Mouse (Mus musculus): Measurements from ENCODE around the gene Lexm. TPM values are rescaled to one million over a fixed set of nuclear protein-coding genes. Genes with fewer than 3 reads are reported as not detected.
A peak's percentile ranks its signal among the peaks of the same experiment; 100 is the strongest.

Lexm gene
- total and polyA plus RNA-seq, 2 experiments from 2014 or later = not detected

DNA sequence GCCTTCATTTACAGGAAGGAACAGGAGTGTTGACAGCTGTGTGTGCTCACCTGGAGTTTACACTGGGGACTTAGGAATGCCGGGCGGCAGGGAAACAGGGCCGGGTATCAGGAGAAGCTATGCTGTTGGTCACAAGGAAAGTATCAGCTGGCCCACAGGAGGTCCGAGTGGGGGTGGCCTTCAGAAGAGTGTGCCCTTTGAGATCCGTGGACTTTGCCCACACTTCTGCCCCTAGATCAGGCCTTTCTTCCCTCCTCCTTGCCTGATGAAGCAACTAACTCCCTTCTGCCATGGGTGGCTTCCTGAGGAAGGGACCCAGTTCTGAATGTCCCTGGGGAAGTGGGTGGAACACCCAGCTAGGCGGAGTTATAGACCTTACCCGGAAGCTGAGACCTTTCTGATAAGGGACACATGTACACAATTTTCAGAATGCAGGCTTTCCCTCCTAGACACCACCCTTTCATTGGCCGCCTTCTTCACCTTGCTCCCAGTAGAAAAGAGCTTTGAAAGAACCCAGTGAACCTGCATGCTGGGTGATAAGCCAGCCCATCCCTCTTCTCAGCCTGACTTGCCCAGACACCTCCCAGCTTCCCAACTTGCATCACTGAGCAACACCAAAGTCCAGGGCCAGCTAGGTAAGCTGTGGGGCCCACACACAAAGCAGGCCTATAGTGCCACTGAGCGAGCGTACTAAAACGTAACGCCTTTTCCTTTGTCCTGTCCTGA, 34.5 kb downstream of the Lexm start:
- no peak overlapping the region for H3K27ac ChIP-seq (ENCODE audit: low read depth)
- peaks cover 22% of the 10 kb centered on the region for H3K4me1 ChIP-seq (ENCODE audit: control insufficient read depth, insufficient read depth)
- H3K36me3 ChIP-seq (replicated peaks; ENCODE audit: control insufficient read depth, insufficient read depth, low read length) = peaks cover 28% of the 10 kb centered on the region
- no peak overlapping the region for H3K9ac ChIP-seq (replicated peaks; ENCODE audit: low read depth, low read length)
- no peak overlapping the region for H3K4me3 ChIP-seq (ENCODE audit: low read depth, low read length)
- no peaks in the 10 kb centered on the region for H3K27me3 ChIP-seq (ENCODE audit: control insufficient read depth, insufficient read depth, low read length)
- H3K9me3 ChIP-seq (replicated peaks; ENCODE audit: control insufficient read depth, low read length) = no peaks in the 10 kb centered on the region
- H3K4me2 ChIP-seq (ENCODE audit: low read depth, low read length) = no peak overlapping the region
- 66% methylated on average over 12 of the region's 12 CpGs for WGBS
- no peak for DNase-seq (ENCODE audit: low spot score)
- ATAC-seq (ENCODE audit: insufficient read depth, low read depth) = no peak
- TF ChIP-seq CTCF (IDR thresholded peaks at IDR 0.05; ENCODE audit: low read depth) (no peak), EP300 (IDR thresholded peaks at IDR 0.05; ENCODE audit: low read depth) (no peak)

DNA sequence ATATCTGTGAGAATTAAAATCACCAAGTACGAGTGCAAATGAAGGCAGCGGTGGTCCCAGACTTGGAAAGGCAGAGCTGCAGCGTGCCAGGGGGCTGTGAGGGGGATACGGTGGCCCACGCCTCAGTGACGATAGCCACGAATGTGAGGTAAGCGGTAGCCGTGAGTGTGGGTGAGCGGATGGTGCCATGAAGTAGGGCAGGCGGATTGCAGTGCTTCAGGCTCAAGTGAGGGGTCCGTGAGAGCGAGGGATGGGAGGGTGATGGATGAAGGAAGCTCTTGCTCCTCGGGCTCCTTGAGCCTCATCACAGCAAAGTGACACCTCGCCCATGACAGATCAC, 35.2 kb downstream of the Lexm start:
- H3K4me3 ChIP-seq (ENCODE audit: low read depth, low read length) = no peak overlapping the region
- H3K36me3 ChIP-seq (replicated peaks; ENCODE audit: control insufficient read depth, insufficient read depth, low read length) = peaks cover 28% of the 10 kb centered on the region
- DNase-seq (ENCODE audit: low spot score) (no peak), ATAC-seq (ENCODE audit: insufficient read depth, low read depth) (no peak)
- no peaks in the 10 kb centered on the region for H3K27me3 ChIP-seq (ENCODE audit: control insufficient read depth, insufficient read depth, low read length)
- H3K4me1 ChIP-seq (ENCODE audit: control insufficient read depth, insufficient read depth) = peaks cover 22% of the 10 kb centered on the region
- H3K27ac ChIP-seq (ENCODE audit: low read depth) = no peak overlapping the region
- 35% methylated on average over 15 of the region's 15 CpGs for WGBS
- H3K9ac ChIP-seq (replicated peaks; ENCODE audit: low read depth, low read length) = no peak overlapping the region
- peak overlapping the region; percentile 32 for H3K4me2 ChIP-seq (ENCODE audit: low read depth, low read length)
- H3K9me3 ChIP-seq (replicated peaks; ENCODE audit: control insufficient read depth, low read length) = no peaks in the 10 kb centered on the region
- TF ChIP-seq EP300 (IDR thresholded peaks at IDR 0.05; ENCODE audit: low read depth) (no peak), CTCF (IDR thresholded peaks at IDR 0.05; ENCODE audit: low read depth) (no peak)

DNA sequence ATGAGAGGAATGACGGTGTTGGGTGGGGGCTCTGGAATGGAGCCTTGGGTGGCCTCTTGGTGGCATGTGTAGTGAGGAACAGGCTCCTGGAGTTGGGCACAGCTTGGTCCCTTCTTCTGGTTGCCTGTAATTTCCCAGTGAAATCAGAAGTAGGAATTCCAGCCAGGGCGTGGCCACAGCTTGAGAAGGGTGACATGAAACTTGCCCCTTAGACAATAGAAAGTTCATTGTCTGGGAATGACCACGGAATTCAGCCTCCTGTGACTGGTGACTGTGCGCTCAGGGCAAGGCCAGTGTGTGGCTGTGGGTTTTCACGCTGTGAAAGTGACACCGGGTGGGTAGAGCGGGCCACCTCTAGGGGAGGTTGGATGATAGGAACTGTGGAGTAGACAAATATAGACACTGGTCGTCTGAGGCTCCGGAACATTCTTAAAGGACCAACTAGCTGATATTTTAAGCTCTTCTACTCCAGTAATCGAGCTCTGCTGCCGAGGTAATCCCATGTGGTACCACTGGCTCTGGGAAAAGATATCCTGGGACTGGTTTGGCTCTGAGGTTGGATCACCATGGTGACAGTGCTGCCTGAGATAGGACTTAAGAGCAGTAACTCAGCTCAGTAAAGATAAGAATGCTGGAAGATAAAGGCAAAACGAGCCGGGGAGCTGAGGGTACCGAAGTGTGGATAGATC, 35.7 kb downstream of the Lexm start:
- H3K9ac ChIP-seq (replicated peaks; ENCODE audit: low read depth, low read length) = no peak overlapping the region
- TF ChIP-seq CTCF (IDR thresholded peaks at IDR 0.05; ENCODE audit: low read depth) = no peak
- no peak for TF ChIP-seq EP300 (IDR thresholded peaks at IDR 0.05; ENCODE audit: low read depth)
- no peak overlapping the region; the same call in 1 of the 2 replicates for H3K27ac ChIP-seq (ENCODE audit: low read depth)
- H3K36me3 ChIP-seq (replicated peaks; ENCODE audit: control insufficient read depth, insufficient read depth, low read length) = peaks cover 28% of the 10 kb centered on the region
- H3K4me1 ChIP-seq (ENCODE audit: control insufficient read depth, insufficient read depth) = peaks cover 22% of the 10 kb centered on the region
- WGBS = 27% methylated on average over 14 of the region's 14 CpGs
- peak overlapping the region; percentile 32 for H3K4me2 ChIP-seq (ENCODE audit: low read depth, low read length)
- H3K4me3 ChIP-seq (ENCODE audit: low read depth, low read length) = no peak overlapping the region
- H3K9me3 ChIP-seq (replicated peaks; ENCODE audit: control insufficient read depth, low read length) = no peaks in the 10 kb centered on the region
- ATAC-seq (ENCODE audit: insufficient read depth, low read depth) (peak; percentile 64), DNase-seq (ENCODE audit: low spot score) (peak; percentile 48)
- H3K27me3 ChIP-seq (ENCODE audit: control insufficient read depth, insufficient read depth, low read length) = no peaks in the 10 kb centered on the region

DNA sequence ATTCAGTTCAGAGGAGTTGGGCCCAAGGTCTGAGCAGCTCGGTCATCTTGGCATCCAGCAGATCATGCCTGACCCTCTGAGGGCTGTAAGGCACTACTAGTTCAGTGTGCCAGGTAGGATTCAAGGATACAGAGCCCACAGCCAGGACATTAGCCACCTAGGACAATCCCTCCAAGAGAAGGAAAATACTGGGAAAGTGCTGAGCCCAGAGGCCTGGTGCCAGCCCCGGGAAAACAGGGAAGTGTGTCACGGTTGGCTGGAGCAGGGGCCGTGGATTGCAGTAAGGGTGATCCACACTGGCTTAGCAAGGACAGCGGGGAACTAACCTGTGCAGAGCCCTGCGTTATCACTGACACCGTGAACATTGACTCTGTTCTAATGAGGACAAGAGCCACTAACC, 39.5 kb downstream of the Lexm start:
- ATAC-seq (ENCODE audit: insufficient read depth, low read depth) (no peak), DNase-seq (ENCODE audit: low spot score) (no peak)
- no peaks in the 10 kb centered on the region for H3K27me3 ChIP-seq (ENCODE audit: control insufficient read depth, insufficient read depth, low read length)
- H3K4me1 ChIP-seq (ENCODE audit: control insufficient read depth, insufficient read depth) = peaks cover 29% of the 10 kb centered on the region
- H3K9me3 ChIP-seq (replicated peaks; ENCODE audit: control insufficient read depth, low read length) = no peaks in the 10 kb centered on the region
- WGBS = 81% methylated on average over 7 of the region's 7 CpGs
- TF ChIP-seq CTCF (IDR thresholded peaks at IDR 0.05; ENCODE audit: low read depth) = no peak
- TF ChIP-seq EP300 (IDR thresholded peaks at IDR 0.05; ENCODE audit: low read depth) = no peak
- H3K36me3 ChIP-seq (replicated peaks; ENCODE audit: control insufficient read depth, insufficient read depth, low read length) = peaks cover 51% of the 10 kb centered on the region
- no peak overlapping the region for H3K4me2 ChIP-seq (ENCODE audit: low read depth, low read length)
- H3K27ac ChIP-seq (ENCODE audit: low read depth) = no peak overlapping the region
- H3K9ac ChIP-seq (replicated peaks; ENCODE audit: low read depth, low read length) = no peak overlapping the region
- H3K4me3 ChIP-seq (ENCODE audit: low read depth, low read length) = no peak overlapping the region

DNA sequence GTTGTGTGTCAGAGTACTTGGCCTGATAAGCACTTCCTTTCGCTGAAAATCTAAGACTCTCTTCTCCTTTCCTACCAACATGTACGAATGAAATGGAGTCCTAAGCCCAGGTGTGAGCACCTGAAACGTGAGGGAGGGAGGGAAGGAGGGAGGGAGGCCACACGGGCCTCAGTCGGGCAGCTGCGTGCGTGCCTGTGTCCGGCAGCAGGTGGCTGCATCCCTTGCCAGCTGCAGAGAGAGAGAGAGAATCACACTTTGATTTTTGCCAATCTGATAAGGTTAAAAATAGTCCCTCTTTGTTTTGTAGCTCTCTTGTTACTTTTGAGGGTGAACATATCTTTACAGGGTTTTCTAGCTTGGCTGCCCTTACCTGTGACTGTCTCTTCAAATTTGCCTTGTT, 42.0 kb downstream of the Lexm start:
- 45% methylated on average over 8 of the region's 8 CpGs for WGBS
- no peak overlapping the region for H3K9ac ChIP-seq (replicated peaks; ENCODE audit: low read depth, low read length)
- H3K36me3 ChIP-seq (replicated peaks; ENCODE audit: control insufficient read depth, insufficient read depth, low read length) = peaks cover 67% of the 10 kb centered on the region
- H3K4me1 ChIP-seq (ENCODE audit: control insufficient read depth, insufficient read depth) = peaks cover 8% of the 10 kb centered on the region
- H3K27ac ChIP-seq (ENCODE audit: low read depth) = no peak overlapping the region
- DNase-seq (ENCODE audit: low spot score) (no peak), ATAC-seq (ENCODE audit: insufficient read depth, low read depth) (no peak)
- no peak for TF ChIP-seq EP300 (IDR thresholded peaks at IDR 0.05; ENCODE audit: low read depth)
- TF ChIP-seq CTCF (IDR thresholded peaks at IDR 0.05; ENCODE audit: low read depth) = no peak
- no peak overlapping the region for H3K4me2 ChIP-seq (ENCODE audit: low read depth, low read length)
- no peaks in the 10 kb centered on the region for H3K27me3 ChIP-seq (ENCODE audit: control insufficient read depth, insufficient read depth, low read length)
- no peak overlapping the region for H3K4me3 ChIP-seq (ENCODE audit: low read depth, low read length)
- no peaks in the 10 kb centered on the region for H3K9me3 ChIP-seq (replicated peaks; ENCODE audit: control insufficient read depth, low read length)

All from heart, postnatal 0 days (tissue).